Mouse (Mus musculus): ENCODE measurements around the gene Serpina3g. TPM values are rescaled to one million over a fixed set of nuclear protein-coding genes. Genes with fewer than 3 reads are reported as not detected.

Serpina3g gene
- total and polyA plus RNA-seq, 3 experiments, result 1.1 to 2.0 (median 1.6) TPM

GRCm38 (mm10) chr12:104289872-104290271, 53.8 kb downstream of the Serpina3g start:
- DNase-seq, result no peak
- intact Hi-C loops (cut with DNase I), result no loop called here
- Histone ChIP-seq H3K4me3 (no peak overlapping the region), H3K4me1 (ENCODE audit: control insufficient read depth, insufficient read depth, low read length) (no peaks in the 10 kb centered on the region), H3K9ac (ENCODE audit: low read depth, low read length) (no peak overlapping the region), H3K79me2 (replicated peaks; ENCODE audit: control insufficient read depth, insufficient read depth, low read length) (no peaks in the 10 kb centered on the region), H3K27ac (no peak overlapping the region), H3K27me3 (ENCODE audit: control insufficient read depth, insufficient read depth, low read length) (no peaks in the 10 kb centered on the region), H3K36me3 (ENCODE audit: control insufficient read depth, insufficient read depth, low read length) (no peaks in the 10 kb centered on the region)
- no peak for TF ChIP-seq EP300 (IDR thresholded peaks at IDR 0.05; ENCODE audit: insufficient read depth, low read depth, low read length)
- TF ChIP-seq POLR2A (IDR thresholded peaks at IDR 0.05; ENCODE audit: insufficient read depth, low read depth, low read length), result no peak
- TF ChIP-seq CTCF (IDR thresholded peaks at IDR 0.05), result no peak
- 47% methylated on average over 4 of the region's 4 CpGs for WGBS

Other genes starting within 250 kb of the Serpina3g start
- not detected for gene Serpina11, start 246.3 kb upstream of the Serpina3g start, total RNA-seq (2021)
- not detected in 2 replicates for gene Serpina11, start 246.3 kb upstream of the Serpina3g start, polyA plus RNA-seq (2012; rRNA removed)
- not detected for gene Serpina9, start 222.5 kb upstream of the Serpina3g start, total RNA-seq (2021)
- 0.62 TPM in 1 of 2 replicates, not detected in the other for gene Serpina9, start 222.5 kb upstream of the Serpina3g start, polyA plus RNA-seq (2012; rRNA removed)
- not detected for gene Serpina12, start 191.8 kb upstream of the Serpina3g start, total RNA-seq (2021)
- not detected in 2 replicates for gene Serpina12, start 191.8 kb upstream of the Serpina3g start, polyA plus RNA-seq (2012; rRNA removed)
- gene Serpina5, start 135.1 kb upstream of the Serpina3g start, total RNA-seq (2021), result not detected
- not detected in 2 replicates for gene Serpina5, start 135.1 kb upstream of the Serpina3g start, polyA plus RNA-seq (2012; rRNA removed)
- gene Serpina3a, start 123.5 kb upstream of the Serpina3g start, total RNA-seq (2021), result not detected
- not detected in 2 replicates for gene Serpina3a, start 123.5 kb upstream of the Serpina3g start, polyA plus RNA-seq (2012; rRNA removed)
- gene Serpina3b, start 108.2 kb upstream of the Serpina3g start, total RNA-seq (2021), result not detected
- gene Serpina3b, start 108.2 kb upstream of the Serpina3g start, polyA plus RNA-seq (2012; rRNA removed), result 0.06 TPM in 1 of 2 replicates, not detected in the other
- gene Serpina3c, start 82.4 kb upstream of the Serpina3g start, total RNA-seq (2021), result 1 to 10 TPM in 1 of 2 experiments, under 1 TPM in 1; 0.45 to 1.5 TPM
- 0.61 and 1.3 TPM in 2 replicates for gene Serpina3c, start 82.4 kb upstream of the Serpina3g start, polyA plus RNA-seq (2012; rRNA removed)
- gene Serpina3f, start 21.7 kb upstream of the Serpina3g start, total RNA-seq (2021), result under 1 TPM in 1 of 2 experiments, not detected in 1; 0.26 TPM
- 0.04 TPM in 1 of 2 replicates, not detected in the other for gene Serpina3f, start 21.7 kb upstream of the Serpina3g start, polyA plus RNA-seq (2012; rRNA removed)
- under 1 TPM in 1 of 2 experiments, not detected in 1; 0.94 TPM for gene Serpina3i, start 26.9 kb downstream of the Serpina3g start, total RNA-seq (2021)
- 0.10 and 0.12 TPM in 2 replicates for gene Serpina3i, start 26.9 kb downstream of the Serpina3g start, polyA plus RNA-seq (2012; rRNA removed)
- gene Serpina3j, start 78.3 kb downstream of the Serpina3g start, total RNA-seq (2021), result not detected
- gene Serpina3j, start 78.3 kb downstream of the Serpina3g start, polyA plus RNA-seq (2012; rRNA removed), result not detected in 2 replicates
- under 1 TPM; 0.14 to 0.34 TPM for gene Serpina3k, start 102.2 kb downstream of the Serpina3g start, total RNA-seq (2021)
- 2.3 TPM in 1 of 2 replicates, not detected in the other for gene Serpina3k, start 102.2 kb downstream of the Serpina3g start, polyA plus RNA-seq (2012; rRNA removed)
- not detected for gene Serpina3m, start 102.2 kb downstream of the Serpina3g start, total RNA-seq (2021)
- 0.12 TPM in 1 of 2 replicates, not detected in the other for gene Serpina3m, start 102.2 kb downstream of the Serpina3g start, polyA plus RNA-seq (2012; rRNA removed)
- gene Serpina3n, start 170.5 kb downstream of the Serpina3g start, total RNA-seq (2021), result 10 to 100 TPM in 1 of 2 experiments, 1 to 10 TPM in 1; 6.2 to 14.9 TPM
- 10.1 and 13.2 TPM in 2 replicates for gene Serpina3n, start 170.5 kb downstream of the Serpina3g start, polyA plus RNA-seq (2012; rRNA removed)
- not detected for gene Gsc, start 237.1 kb downstream of the Serpina3g start, total RNA-seq (2021)
- gene Gsc, start 237.1 kb downstream of the Serpina3g start, polyA plus RNA-seq (2012; rRNA removed), result 0.14 TPM in 1 of 2 replicates, not detected in the other

All from heart, adult 2 months (tissue).